Mouse (Mus musculus) ES-E14 (cell line): ENCODE measurements at regions not wholly inside any gene's neighbourhood (a gene's known extent, or its start where the extent isn't known, plus 50 kb on each side); places are given as distances from the start of the nearest gene placed in this dataset.

ENCODE experiments used
- CHD2 ChIP-seq: IDR thresholded peaks from 2 replicates; pipeline ENCODE4 v1.6.1; 2014; ENCODE audit warnings: mild to moderate bottlenecking, low read depth, low read length, inconsistent platforms
- HCFC1 ChIP-seq: IDR thresholded peaks from 2 replicates; pipeline ENCODE4 v1.6.1; 2012; ENCODE audit warnings: low read length, inconsistent platforms, borderline replicate concordance; ENCODE audit not compliant: insufficient read depth
- MAFK ChIP-seq: IDR thresholded peaks from 2 replicates; pipeline ENCODE4 v1.6.1; 2014; ENCODE audit warnings: mild to moderate bottlenecking, low read depth, low read length, inconsistent platforms; ENCODE audit not compliant: insufficient read depth
- ZC3H11A ChIP-seq: IDR thresholded peaks from 2 replicates; pipeline ENCODE4 v1.6.1; 2012; ENCODE audit warnings: low read depth, mild to moderate bottlenecking, inconsistent platforms, low read length, borderline replicate concordance
- ZNF384 ChIP-seq: IDR thresholded peaks from 2 replicates; pipeline ENCODE4 v1.6.1; 2012; ENCODE audit warnings: low read depth, low read length, inconsistent platforms

- TF ChIP-seq MAFK = no peak
- TF ChIP-seq ZNF384 = peak; percentile 86; the same call in 1 of the 2 replicates
- TF ChIP-seq HCFC1 = no peak
- TF ChIP-seq ZC3H11A = no peak
- TF ChIP-seq CHD2 = no peak
These were observed 70.4 kb upstream of the Rap1b start for GRCm38 (mm10) chr10:117916280-117916679.
